Mouse (Mus musculus): ENCODE measurements around the gene Crym. TPM values are rescaled to one million over a fixed set of nuclear protein-coding genes. Genes with fewer than 3 reads are reported as not detected.

Crym gene
- total and polyA plus RNA-seq, 3 experiments = not detected

DNA sequence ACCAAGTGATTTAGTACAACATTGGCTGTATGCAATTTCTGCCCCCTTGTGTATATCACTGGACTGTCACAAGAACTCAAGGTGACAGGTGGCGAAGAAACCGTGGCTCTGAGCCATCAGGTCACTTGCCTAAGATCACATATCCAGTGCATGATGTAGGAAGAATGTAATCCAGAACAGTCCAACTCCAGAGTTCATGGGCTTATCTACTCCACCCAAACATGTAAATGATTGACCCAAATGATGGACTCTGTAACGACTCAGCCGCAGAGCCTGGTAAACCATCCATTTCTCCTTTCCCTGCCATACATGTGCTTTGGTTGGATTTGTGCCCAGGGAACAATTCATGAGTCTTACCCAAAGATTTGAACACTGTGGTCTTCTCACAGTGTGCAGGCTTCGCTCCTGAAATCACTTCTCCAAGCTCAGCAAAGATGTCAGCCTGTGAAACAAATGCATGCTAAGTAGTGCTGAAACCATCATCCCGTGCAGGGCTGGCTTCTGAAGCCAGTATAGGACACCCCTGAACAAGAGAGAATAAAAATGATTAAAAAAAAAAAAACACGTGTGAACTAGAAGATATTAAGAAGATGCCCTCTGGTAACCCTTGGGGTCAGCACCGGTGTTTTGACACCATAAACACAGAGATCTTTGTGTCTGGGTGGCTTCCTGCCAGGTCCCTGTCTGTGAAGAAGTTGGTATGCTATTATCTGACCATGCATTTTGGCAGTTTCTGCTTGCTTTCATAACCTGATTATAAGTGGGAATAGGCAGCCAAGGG lies 12.4 kb downstream of the Crym start:
- DNase-seq (ENCODE audit: low read depth, low spot score) = no peak
- no peak for TF ChIP-seq E2F4 (IDR thresholded peaks at IDR 0.05; ENCODE audit: borderline replicate concordance, low read depth, low read length)
- TF ChIP-seq ZMIZ1 (IDR thresholded peaks at IDR 0.05; ENCODE audit: low read depth, low read length) = no peak
- TF ChIP-seq ZNF384 (IDR thresholded peaks at IDR 0.05; ENCODE audit: low read depth, low read length) = no peak
- no peak for TF ChIP-seq NELFE (IDR thresholded peaks at IDR 0.05; ENCODE audit: low read depth, low read length)
- Histone ChIP-seq H3K36me3 (ENCODE audit: control insufficient read depth in 1 of 2, insufficient read depth in 2 of 2, low read length in 2 of 2) (no peaks in the 10 kb centered on the region), H3K9ac (ENCODE audit: control insufficient read depth, low read depth, low read length, poor library complexity, severe bottlenecking) (no peak overlapping the region), H3K4me3 (ENCODE audit: control insufficient read depth in 1 of 2, insufficient read depth in 1 of 2, low read depth in 2 of 2, low read length in 2 of 2) (no peak overlapping the region), H3K27ac (ENCODE audit: control insufficient read depth, low read depth, low read length) (no peak overlapping the region), H3K27me3 (ENCODE audit: control insufficient read depth in 1 of 2, insufficient read depth in 2 of 2, low read length in 2 of 2) (no peaks in the 10 kb centered on the region), H3K9me3 (replicated peaks; ENCODE audit: insufficient read depth, low read length) (no peaks in the 10 kb centered on the region), H3K4me1 (ENCODE audit: control insufficient read depth in 1 of 2, insufficient read depth in 2 of 2, low read length in 2 of 2) (no peaks in the 10 kb centered on the region), H3K79me2 (ENCODE audit: control insufficient read depth, insufficient read depth, low read length, poor library complexity) (no peaks in the 10 kb centered on the region)

DNA sequence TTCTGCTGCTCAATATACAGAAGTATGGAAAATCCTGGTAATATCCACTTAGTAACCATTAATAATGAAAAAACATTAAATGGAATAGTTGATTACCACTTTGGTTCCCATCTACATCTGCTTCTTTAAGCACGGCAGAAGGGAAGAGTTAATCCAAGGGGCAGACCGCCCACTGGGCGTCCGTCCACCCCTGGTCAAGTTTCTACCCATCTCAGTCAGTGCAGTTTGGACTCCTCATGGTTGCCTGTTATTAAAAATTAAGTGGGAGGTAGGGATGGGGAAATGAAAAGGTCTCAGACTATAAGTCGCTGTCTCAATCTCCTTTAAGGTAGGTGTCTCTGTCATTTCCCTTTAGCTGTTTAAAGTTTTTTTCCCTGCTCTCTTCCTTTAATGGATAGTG lies 13.0 kb downstream of the Crym start:
- no peak for TF ChIP-seq SIN3A (IDR thresholded peaks at IDR 0.05; ENCODE audit: low read length)
- TF ChIP-seq ZNF384 (IDR thresholded peaks at IDR 0.05; ENCODE audit: low read depth, low read length) = no peak
- no peak for TF ChIP-seq TCF12 (IDR thresholded peaks at IDR 0.05; ENCODE audit: low read depth, low read length)
- no peak for TF ChIP-seq ZKSCAN1 (IDR thresholded peaks at IDR 0.05; ENCODE audit: low read depth, low read length)
- Histone ChIP-seq H3K9me3 (replicated peaks; ENCODE audit: insufficient read depth, low read length) (no peaks in the 10 kb centered on the region), H3K4me3 (ENCODE audit: control insufficient read depth in 1 of 2, insufficient read depth in 1 of 2, low read depth in 2 of 2, low read length in 2 of 2) (no peak overlapping the region), H3K4me1 (ENCODE audit: control insufficient read depth in 1 of 2, insufficient read depth in 2 of 2, low read length in 2 of 2) (no peaks in the 10 kb centered on the region), H3K79me2 (ENCODE audit: control insufficient read depth, insufficient read depth, low read length, poor library complexity) (no peaks in the 10 kb centered on the region), H3K27me3 (ENCODE audit: control insufficient read depth in 1 of 2, insufficient read depth in 2 of 2, low read length in 2 of 2) (no peaks in the 10 kb centered on the region), H3K27ac (ENCODE audit: control insufficient read depth, low read depth, low read length) (no peak overlapping the region), H3K9ac (ENCODE audit: control insufficient read depth, low read depth, low read length, poor library complexity, severe bottlenecking) (no peak overlapping the region), H3K36me3 (ENCODE audit: control insufficient read depth in 1 of 2, insufficient read depth in 2 of 2, low read length in 2 of 2) (no peaks in the 10 kb centered on the region)
- DNase-seq (ENCODE audit: low read depth, low spot score) = no peak

DNA sequence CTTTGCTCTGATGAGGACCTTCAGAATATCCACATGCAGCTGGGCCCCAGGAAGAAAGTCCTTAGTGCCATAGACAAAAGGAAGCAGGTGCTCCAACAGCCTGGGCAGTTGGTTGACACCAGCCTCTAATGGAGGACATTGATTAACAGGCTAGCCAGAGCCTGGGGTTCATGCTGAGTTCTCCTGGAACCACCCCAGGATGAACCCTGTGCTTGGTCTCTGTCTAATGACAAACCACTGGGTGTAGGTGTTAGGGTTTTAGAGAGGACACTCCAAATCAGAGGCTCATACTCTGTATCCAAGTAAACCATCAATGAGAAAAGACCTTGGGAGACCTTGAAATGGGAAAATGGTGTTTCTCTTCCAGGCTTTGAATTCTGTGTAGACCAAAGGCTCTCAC lies 19.0 kb downstream of the Crym start:
- Histone ChIP-seq H3K36me3 (ENCODE audit: control insufficient read depth in 1 of 2, insufficient read depth in 2 of 2, low read length in 2 of 2) (no peaks in the 10 kb centered on the region), H3K27ac (ENCODE audit: control insufficient read depth, low read depth, low read length) (no peak overlapping the region), H3K4me3 (ENCODE audit: control insufficient read depth in 1 of 2, insufficient read depth in 1 of 2, low read depth in 2 of 2, low read length in 2 of 2) (no peak overlapping the region), H3K27me3 (ENCODE audit: control insufficient read depth in 1 of 2, insufficient read depth in 2 of 2, low read length in 2 of 2) (no peaks in the 10 kb centered on the region), H3K9ac (ENCODE audit: control insufficient read depth, low read depth, low read length, poor library complexity, severe bottlenecking) (no peak overlapping the region), H3K79me2 (ENCODE audit: control insufficient read depth, insufficient read depth, low read length, poor library complexity) (no peaks in the 10 kb centered on the region), H3K4me1 (ENCODE audit: control insufficient read depth in 1 of 2, insufficient read depth in 2 of 2, low read length in 2 of 2) (no peaks in the 10 kb centered on the region), H3K9me3 (replicated peaks; ENCODE audit: insufficient read depth, low read length) (no peaks in the 10 kb centered on the region)
- DNase-seq (ENCODE audit: low read depth, low spot score) = no peak
- no peak for TF ChIP-seq POLR2AphosphoS5 (IDR thresholded peaks at IDR 0.05; ENCODE audit: borderline replicate concordance, low read depth, low read length)
- no peak for TF ChIP-seq ZC3H11A (IDR thresholded peaks at IDR 0.05; ENCODE audit: low read depth, low read length)

Measured in MEL (cell line).